Mouse (Mus musculus) thymus, adult 2 months (tissue): ENCODE results near the gene Rnf181.

Source experiments
- CTCF ChIP-seq: fragments of 200-500 bp; IDR thresholded peaks from 2 replicates; pipeline ENCODE4 v1.5.1; 2012; ENCODE audit warnings: mild to moderate bottlenecking, control low read depth, low read length, moderate library complexity, borderline replicate concordance; ENCODE audit not compliant: control insufficient read depth, poor library complexity, insufficient read depth; ENCODE audit errors: extremely low read depth
- POLR2A ChIP-seq: fragments of 200-500 bp; IDR thresholded peaks from 2 replicates; pipeline ENCODE4 v1.6.1; 2012; ENCODE audit warnings: mild to moderate bottlenecking, low read length, control low read depth, moderate library complexity; ENCODE audit not compliant: control insufficient read depth, poor library complexity, insufficient read depth; ENCODE audit errors: extremely low read depth

- TF ChIP-seq POLR2A (no peak), CTCF (no peak)
Observed at GRCm38 (mm10) chr6:72345633-72346032, 21.1 kb downstream of the Rnf181 start.
